Mouse (Mus musculus) lung, embryonic 15.5 days (tissue): ENCODE measurements around the gene Tchp. TPM values are rescaled to one million over a fixed set of nuclear protein-coding genes. Genes with fewer than 3 reads are reported as not detected.

Source experiments
- ATAC-seq: fragments of 200-750 bp; cut with Nextera tagmentation; 2 replicates; pipeline ENCODE4 v1.8.0; 2017; ENCODE audit warnings: moderate number of reproducible peaks, borderline replicate concordance; ENCODE audit not compliant: low FRiP score, low TSS enrichment; ENCODE audit errors: extremely low read depth
- H3K27ac ChIP-seq: fragments of 300-500 bp; sonication (generic); 2 replicates; pipeline ENCODE4 v1.5.1; 2015; ENCODE audit warnings: moderate library complexity, mild to moderate bottlenecking, inconsistent platforms
- H3K27me3 ChIP-seq: fragments of 300-500 bp; sonication (generic); 2 replicates; pipeline ENCODE4 v1.6.1; 2015; ENCODE audit warnings: inconsistent platforms
- H3K36me3 ChIP-seq: fragments of 300-500 bp; sonication (generic); 2 replicates; pipeline ENCODE4 v1.6.1; 2015; ENCODE audit warnings: inconsistent platforms
- H3K4me1 ChIP-seq: fragments of 300-500 bp; sonication (generic); 2 replicates; pipeline ENCODE4 v1.6.1; 2015; ENCODE audit warnings: inconsistent platforms
- H3K4me2 ChIP-seq: fragments of 300-500 bp; sonication (generic); 2 replicates; pipeline ENCODE4 v1.6.1; 2015; ENCODE audit warnings: inconsistent platforms, mild to moderate bottlenecking, moderate library complexity
- H3K4me3 ChIP-seq: fragments of 300-500 bp; sonication (generic); 2 replicates; pipeline ENCODE4 v1.5.1; 2015; ENCODE audit warnings: mild to moderate bottlenecking, inconsistent platforms
- H3K9ac ChIP-seq: fragments of 300-500 bp; sonication (generic); 2 replicates; pipeline ENCODE4 v1.6.1; 2015; ENCODE audit warnings: inconsistent platforms
- H3K9me3 ChIP-seq: fragments of 300-500 bp; sonication (generic); 2 replicates; pipeline ENCODE4 v1.6.1; 2016; ENCODE audit warnings: inconsistent platforms
- WGBS: fragments of 180-500 bp; shearing (Covaris S2); methylation state at CpG from one replicate; pipeline ENCODE4 v1.1.7; 2015; 5-methylcytosine and 5-hydroxymethylcytosine counted together
- polyA plus RNA-seq: library from polyadenylated mRNA; unstranded; fragments of >200 nt; fragmentation: Nextera tagmentation; extraction: Ambion mirVana; gene quantifications from 2 replicates; pipeline ENCODE4 v1.2.1, GENCODE M21; 2015

Gene Tchp
- polyA plus RNA-seq, 1 experiment from 2014 or later, result 12.8 TPM

DNA sequence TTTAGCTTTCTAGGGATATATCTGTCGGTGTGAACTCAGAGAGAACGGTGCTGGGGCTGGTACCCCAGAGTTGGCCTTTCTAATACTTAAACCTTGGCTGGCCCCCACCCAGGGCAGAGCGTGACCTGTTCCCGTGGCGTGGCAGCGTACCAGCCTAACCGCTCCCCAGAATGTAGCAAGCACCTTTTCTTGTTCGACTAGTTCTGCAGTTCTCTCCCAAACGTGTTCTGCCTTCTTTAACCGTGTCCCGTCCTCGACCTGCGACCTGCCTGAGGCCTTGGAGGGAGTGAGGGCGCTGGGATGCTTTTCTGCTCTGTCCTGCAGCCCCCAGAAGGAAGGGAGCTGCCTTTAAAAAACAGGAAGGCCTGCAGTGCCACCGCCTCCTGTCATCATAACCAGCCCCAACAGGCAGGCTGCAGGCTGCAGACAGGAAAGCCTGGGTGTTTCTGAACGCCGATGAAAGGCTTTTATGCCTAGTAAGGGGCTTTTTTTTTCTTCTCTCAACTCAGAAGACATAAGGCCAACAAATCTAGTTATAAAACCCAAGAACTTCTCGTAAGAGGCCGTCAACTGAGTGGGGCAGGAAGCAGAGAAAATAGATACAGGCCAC lies 26.8 kb upstream of the Tchp start:
- H3K27me3 ChIP-seq, result no peaks in the 10 kb centered on the region
- H3K36me3 ChIP-seq, result peaks cover 5% of the 10 kb centered on the region
- H3K4me3 ChIP-seq, result no peak overlapping the region
- H3K9me3 ChIP-seq, result no peaks in the 10 kb centered on the region
- H3K27ac ChIP-seq, result peak overlapping the region; percentile 70
- ATAC-seq, result no peak
- H3K4me2 ChIP-seq, result no peak overlapping the region
- H3K4me1 ChIP-seq, result peaks cover 23% of the 10 kb centered on the region
- WGBS, result 49% methylated on average over 19 of the region's 19 CpGs
- no peak overlapping the region for H3K9ac ChIP-seq

DNA sequence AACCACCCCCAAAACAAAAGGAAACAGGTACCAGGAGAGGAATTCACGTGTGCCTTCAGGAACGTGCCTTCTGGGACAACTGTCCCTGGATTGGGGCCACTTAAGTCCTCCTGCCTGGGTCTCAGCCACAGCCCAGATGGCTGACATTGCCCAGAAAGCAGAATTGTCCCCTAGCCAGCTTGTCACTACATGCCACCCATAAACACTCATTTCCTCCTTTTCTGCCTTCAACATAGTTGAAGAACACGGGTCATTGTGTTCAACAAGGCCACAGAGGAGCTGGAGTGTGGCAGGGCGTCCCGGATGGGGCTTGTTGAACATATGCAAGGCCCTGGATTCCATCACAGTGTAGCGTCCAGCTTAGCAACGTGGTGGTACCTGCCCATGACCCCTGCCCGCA lies 25.8 kb upstream of the Tchp start:
- Histone ChIP-seq H3K4me1 (peaks cover 23% of the 10 kb centered on the region), H3K9me3 (no peaks in the 10 kb centered on the region), H3K27me3 (no peaks in the 10 kb centered on the region), H3K9ac (no peak overlapping the region; the same call in 1 of the 2 replicates), H3K27ac (peak overlapping the region; percentile 70), H3K36me3 (peaks cover 5% of the 10 kb centered on the region; the same call in 1 of the 2 replicates), H3K4me3 (no peak overlapping the region), H3K4me2 (no peak overlapping the region)
- ATAC-seq, result no peak
- WGBS, result 66% methylated on average over 8 of the region's 8 CpGs

DNA sequence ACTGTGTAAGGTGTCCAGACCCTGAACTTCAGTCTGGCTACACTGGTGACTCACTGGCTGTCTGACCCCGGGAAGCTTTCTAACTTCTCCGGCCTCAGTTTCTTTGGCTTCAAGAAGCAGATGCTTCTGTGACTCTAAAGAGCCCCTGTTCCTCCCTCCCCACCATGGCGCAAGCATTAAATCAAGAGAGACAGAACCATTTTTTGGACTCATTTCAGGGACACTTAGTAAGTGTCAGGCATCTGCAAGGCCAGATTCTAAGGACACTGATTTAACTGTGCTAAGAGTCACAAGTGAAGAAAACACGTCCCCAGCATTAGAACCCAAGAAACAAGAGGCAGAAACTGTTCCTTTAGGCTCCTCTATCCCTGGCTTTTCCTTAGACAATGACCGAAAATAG lies 21.6 kb upstream of the Tchp start:
- no peaks in the 10 kb centered on the region for H3K36me3 ChIP-seq
- no peak overlapping the region for H3K27ac ChIP-seq
- no peak overlapping the region for H3K4me3 ChIP-seq
- no peak overlapping the region for H3K4me2 ChIP-seq
- no peaks in the 10 kb centered on the region for H3K27me3 ChIP-seq
- H3K4me1 ChIP-seq, result peaks cover 40% of the 10 kb centered on the region
- WGBS, result 81% methylated on average over 5 of the region's 5 CpGs
- H3K9me3 ChIP-seq, result no peaks in the 10 kb centered on the region
- H3K9ac ChIP-seq, result no peak overlapping the region
- ATAC-seq, result no peak

DNA sequence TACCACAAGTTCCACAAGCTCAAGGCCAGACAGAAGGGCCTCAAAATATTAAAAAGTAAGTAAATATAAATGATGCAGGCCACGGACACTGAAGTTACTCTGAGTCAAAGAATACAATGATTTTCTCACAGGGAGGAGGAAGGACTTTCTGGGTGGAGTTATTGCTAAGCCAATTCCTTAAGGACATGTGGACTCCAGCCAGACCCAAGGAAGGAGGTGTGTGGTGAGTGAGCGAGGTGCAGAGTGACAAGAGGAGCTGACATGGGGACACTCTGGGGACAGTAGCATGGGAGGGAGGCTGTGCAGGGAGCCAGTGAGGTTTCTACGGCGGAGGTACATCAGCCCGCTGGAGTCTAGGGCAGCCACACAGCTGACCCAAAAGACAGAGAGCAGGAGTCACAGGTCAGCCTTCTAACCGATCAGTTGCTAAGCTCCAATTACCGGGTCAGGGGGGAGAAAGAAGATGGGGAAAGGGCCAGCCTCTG lies 20.8 kb upstream of the Tchp start:
- Histone ChIP-seq H3K4me1 (peaks cover 38% of the 10 kb centered on the region), H3K27me3 (no peaks in the 10 kb centered on the region), H3K27ac (no peak overlapping the region), H3K9me3 (no peaks in the 10 kb centered on the region), H3K9ac (no peak overlapping the region), H3K36me3 (no peaks in the 10 kb centered on the region), H3K4me2 (no peak overlapping the region), H3K4me3 (no peak overlapping the region)
- no peak for ATAC-seq
- WGBS, result 54% methylated on average over 7 of the region's 7 CpGs

DNA sequence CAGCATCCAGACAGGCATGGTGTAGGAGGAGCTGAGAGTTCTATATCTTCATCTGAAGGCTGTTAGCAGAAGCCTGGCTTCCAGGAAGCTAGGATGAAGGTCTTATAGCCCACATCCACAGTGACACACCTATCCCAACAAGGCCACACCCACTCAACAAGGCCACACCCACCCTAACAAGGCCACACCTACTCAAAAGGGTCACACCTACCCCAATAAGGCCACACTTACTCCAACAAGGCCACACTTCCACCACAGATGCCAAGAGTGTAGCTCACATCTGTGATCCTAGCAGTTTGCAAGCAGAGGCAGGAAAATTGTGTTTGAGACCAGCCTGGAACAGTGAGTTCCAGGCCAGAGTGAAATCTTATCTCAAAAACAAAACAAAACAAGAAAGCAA lies 19.7 kb upstream of the Tchp start:
- H3K4me1 ChIP-seq, result peaks cover 33% of the 10 kb centered on the region
- no peak overlapping the region for H3K27ac ChIP-seq
- no peak overlapping the region for H3K4me2 ChIP-seq
- H3K27me3 ChIP-seq, result no peaks in the 10 kb centered on the region; the same call in 1 of the 2 replicates
- no peak overlapping the region for H3K9ac ChIP-seq
- H3K4me3 ChIP-seq, result no peak overlapping the region
- H3K9me3 ChIP-seq, result no peaks in the 10 kb centered on the region
- no peaks in the 10 kb centered on the region for H3K36me3 ChIP-seq
- ATAC-seq, result no peak

DNA sequence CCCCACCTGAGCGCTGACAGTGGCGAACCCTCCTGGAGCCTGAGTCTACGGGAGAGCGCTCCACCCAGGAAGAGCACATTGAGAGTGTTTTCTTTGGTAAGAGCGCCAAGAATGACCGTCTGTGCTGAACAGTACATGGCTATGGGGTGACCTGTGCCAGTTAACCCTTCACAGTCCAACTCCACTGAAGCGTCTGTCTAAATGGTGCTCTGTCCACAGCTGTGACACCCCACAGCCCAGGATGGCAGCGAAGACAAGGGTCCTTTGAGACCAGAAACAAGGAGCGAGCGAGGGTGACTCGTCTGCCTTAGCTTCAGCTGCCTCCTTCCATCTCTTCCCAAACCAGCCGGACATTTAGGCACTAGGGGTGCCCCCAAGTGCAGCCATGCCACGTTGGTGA lies 18.9 kb upstream of the Tchp start:
- no peaks in the 10 kb centered on the region for H3K36me3 ChIP-seq
- no peak overlapping the region for H3K4me2 ChIP-seq
- no peak for ATAC-seq

DNA sequence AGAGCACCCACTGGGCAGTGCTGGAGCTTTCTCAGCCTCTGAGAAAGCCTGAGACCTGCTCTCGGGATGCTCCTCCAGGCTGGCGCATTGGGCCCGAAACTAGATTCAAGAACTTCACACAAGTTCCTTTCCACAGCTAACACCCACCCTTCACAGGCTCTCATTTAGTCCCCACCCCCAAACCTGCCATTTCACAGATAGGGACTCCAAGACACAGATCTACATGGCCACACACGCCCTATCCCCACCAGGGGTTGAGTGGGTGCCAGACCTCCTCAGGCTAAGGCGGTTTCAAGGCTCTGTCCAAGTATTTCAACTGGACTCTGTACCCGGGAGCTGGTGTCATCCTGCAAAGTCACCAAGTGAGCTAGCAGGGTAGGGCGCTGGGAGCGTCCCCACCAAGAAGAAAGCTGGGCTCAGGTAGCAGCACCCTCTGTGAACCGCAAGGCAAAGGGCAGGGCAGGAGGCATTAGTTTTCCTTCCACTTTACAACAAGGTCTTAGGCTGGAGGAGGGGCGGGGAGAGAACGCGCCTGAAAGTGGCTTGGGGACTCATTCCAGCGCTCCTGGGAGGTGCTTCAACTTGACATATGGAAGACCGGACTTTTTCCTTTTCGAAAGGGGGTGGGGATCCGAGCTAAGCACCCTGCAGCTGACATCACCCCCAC lies 17.7 kb upstream of the Tchp start:
- Histone ChIP-seq H3K4me3 (peak overlapping the region; percentile 75), H3K4me2 (peak overlapping the region; percentile 86), H3K4me1 (peaks cover 33% of the 10 kb centered on the region), H3K27me3 (no peaks in the 10 kb centered on the region; the same call in 1 of the 2 replicates), H3K36me3 (no peaks in the 10 kb centered on the region), H3K27ac (peak overlapping the region; percentile 67), H3K9me3 (no peaks in the 10 kb centered on the region), H3K9ac (peak overlapping the region; percentile 83)
- no peak for ATAC-seq
- WGBS, result 16% methylated on average over 16 of the region's 16 CpGs

More for the DNA sequence above, 18.9 kb upstream of the Tchp start:
- no peaks in the 10 kb centered on the region; the same call in 1 of the 2 replicates for H3K27me3 ChIP-seq
- peaks cover 33% of the 10 kb centered on the region for H3K4me1 ChIP-seq
- H3K9me3 ChIP-seq, result no peaks in the 10 kb centered on the region
- H3K9ac ChIP-seq, result no peak overlapping the region
- H3K4me3 ChIP-seq, result no peak overlapping the region
- H3K27ac ChIP-seq, result no peak overlapping the region
- WGBS, result 73% methylated on average over 13 of the region's 13 CpGs

DNA sequence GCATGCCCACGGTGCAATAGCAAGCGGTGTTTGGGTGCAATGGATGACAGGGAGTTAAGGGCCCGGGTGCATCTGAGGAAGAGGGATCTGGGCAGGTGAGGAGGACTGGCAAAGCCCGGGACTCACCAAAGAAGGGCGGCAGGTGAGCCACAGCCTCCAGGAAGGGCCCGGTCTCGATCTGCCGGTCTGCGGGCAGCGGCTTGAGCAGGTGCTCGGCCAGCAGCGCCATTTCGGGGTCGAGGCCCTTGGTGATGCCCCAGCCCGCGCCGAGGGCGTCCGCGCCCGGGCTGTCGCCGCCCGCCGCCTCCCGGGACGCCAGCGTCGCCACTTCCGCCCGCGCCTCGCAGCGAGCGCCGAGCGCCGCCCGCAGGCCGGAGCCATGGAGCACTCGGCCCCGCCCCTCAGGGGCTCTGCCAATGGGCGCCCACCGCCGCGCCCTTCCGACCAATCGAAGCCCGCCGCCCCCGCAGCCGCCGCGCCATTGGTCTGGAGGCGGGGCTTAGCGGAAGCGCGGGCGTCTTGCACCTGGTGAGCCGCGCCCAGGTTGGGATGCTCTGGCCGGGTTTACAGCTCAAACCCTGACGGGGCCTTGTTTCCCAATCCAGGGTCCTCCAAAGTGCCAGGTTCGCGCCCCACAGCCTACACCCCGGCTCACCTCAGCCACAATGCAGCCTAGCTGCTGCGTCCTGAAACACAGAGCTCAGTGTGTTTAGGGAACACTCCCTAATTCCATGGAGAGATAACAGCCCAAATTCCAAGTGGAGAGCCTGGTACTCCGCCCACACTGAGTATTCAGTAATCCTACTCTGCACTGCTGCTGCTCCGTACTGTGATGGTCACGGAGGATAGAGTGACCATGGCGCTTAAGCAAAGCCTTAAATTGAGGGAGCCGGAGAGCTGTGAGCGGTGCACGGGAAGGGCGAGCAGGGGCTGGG lies 16.7 kb upstream of the Tchp start, which contains the start of gene Gltp:
Gene Gltp (minus strand): TSS at position 352 of the 935 bp plus-strand sequence.
- ATAC-seq, result peak; percentile 95
- H3K27ac ChIP-seq, result peak within 1 kb of the TSS; percentile 67
- H3K27me3 ChIP-seq, result no peaks in the 10 kb centered on the region; the same call in 1 of the 2 replicates
- no peaks in the 10 kb centered on the region for H3K36me3 ChIP-seq
- 3% methylated on average over 71 of the region's 75 CpGs for WGBS
- H3K9me3 ChIP-seq, result no peaks in the 10 kb centered on the region
- H3K4me1 ChIP-seq, result peaks cover 33% of the 10 kb centered on the region
- H3K4me3 ChIP-seq, result peak within 1 kb of the TSS; percentile 75
- peak within 1 kb of the TSS; percentile 83 for H3K9ac ChIP-seq
- peak within 1 kb of the TSS; percentile 86 for H3K4me2 ChIP-seq

DNA sequence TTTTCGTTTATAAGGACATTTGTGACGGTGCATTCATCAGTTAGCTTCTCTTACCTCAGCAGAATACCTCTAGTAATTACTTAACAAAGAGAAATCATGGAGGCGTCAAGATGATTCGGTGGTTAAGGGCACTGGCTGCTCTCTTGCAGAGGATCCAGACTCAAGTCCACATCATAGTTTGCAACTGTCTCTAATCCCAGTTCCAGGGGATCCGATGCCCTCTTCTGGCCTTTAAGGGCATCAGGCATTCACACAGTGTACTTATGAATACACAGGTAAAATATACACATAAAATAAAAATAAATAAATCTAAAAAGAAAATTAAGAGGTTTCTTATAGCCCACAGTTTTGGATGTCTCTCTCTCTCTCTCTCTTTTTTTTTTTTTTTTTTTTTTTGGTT lies 11.8 kb upstream of the Tchp start:
- H3K4me3 ChIP-seq, result no peak overlapping the region
- no peaks in the 10 kb centered on the region for H3K9me3 ChIP-seq
- H3K36me3 ChIP-seq, result no peaks in the 10 kb centered on the region
- no peak overlapping the region for H3K27ac ChIP-seq
- no peak overlapping the region for H3K9ac ChIP-seq
- H3K4me1 ChIP-seq, result peaks cover 5% of the 10 kb centered on the region
- H3K27me3 ChIP-seq, result no peaks in the 10 kb centered on the region; the same call in 1 of the 2 replicates
- H3K4me2 ChIP-seq, result no peak overlapping the region
- WGBS, result 60% methylated on average over 5 of the region's 5 CpGs
- ATAC-seq, result no peak

DNA sequence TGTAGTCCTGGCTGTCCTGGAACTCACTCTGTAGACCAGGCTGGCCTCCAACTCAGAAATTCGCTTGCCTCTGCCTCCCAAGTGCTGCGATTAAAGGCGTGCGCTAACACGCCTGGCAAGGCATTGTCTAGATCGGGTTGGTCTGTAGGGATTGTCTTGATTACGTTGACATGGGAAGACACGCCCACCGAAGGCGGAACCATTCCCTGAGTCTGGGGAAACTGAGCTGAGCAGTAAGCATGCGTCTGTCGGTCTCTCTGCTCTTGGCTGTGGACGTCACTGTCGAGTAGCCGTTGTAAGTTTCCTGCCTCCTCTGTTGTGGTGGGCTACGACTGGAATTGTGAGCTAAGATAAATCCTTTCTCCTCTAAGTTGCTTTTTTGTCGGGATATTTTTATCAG lies 10.6 kb upstream of the Tchp start:
- ATAC-seq, result no peak
- no peak overlapping the region for H3K27ac ChIP-seq
- WGBS, result 74% methylated on average over 17 of the region's 17 CpGs
- no peak overlapping the region for H3K4me3 ChIP-seq
- H3K9me3 ChIP-seq, result no peaks in the 10 kb centered on the region
- no peak overlapping the region for H3K9ac ChIP-seq
- H3K36me3 ChIP-seq, result no peaks in the 10 kb centered on the region
- H3K4me2 ChIP-seq, result no peak overlapping the region
- H3K27me3 ChIP-seq, result no peaks in the 10 kb centered on the region; the same call in 1 of the 2 replicates
- no peaks in the 10 kb centered on the region for H3K4me1 ChIP-seq

DNA sequence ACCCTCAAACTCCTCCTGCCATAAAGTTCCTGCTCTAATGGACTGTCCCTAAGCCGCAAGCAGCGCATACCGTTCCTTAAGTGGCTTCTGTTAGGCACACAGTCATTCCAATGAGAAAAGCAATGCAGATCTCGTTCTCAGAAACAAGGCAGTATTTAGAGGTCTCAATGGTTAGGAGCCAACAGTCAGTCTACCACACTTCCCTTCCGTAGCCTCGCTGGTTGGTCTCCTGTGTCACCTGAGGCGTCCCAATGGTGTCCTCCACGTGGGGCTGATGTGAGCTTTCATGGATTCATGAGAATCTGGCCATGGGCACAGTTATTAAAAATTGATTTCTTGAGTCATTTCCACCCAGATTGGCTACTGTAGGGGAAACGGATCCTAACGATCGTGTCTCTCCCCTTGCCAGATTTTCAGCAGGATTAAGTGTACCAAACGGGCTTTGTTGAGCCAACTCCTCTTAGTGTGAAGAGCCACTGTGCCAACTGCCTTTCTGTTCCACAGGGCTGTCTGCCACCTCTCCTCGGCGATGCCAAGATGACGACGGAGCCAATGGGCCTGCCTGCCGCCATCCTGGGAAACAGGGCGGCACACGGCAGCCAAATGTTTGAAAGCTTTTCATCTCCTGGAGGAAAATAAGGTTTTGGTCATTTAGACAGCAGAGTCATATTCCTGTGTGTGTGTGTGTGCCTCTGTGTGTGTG lies 9.4 kb upstream of the Tchp start:
- WGBS, result 85% methylated on average over 19 of the region's 19 CpGs
- no peaks in the 10 kb centered on the region for H3K36me3 ChIP-seq

More for the DNA sequence above, 9.4 kb upstream of the Tchp start:
- Histone ChIP-seq H3K4me1 (no peaks in the 10 kb centered on the region; the same call in 1 of the 2 replicates), H3K27me3 (no peaks in the 10 kb centered on the region; the same call in 1 of the 2 replicates), H3K9me3 (no peaks in the 10 kb centered on the region), H3K9ac (no peak overlapping the region), H3K27ac (no peak overlapping the region), H3K4me2 (no peak overlapping the region), H3K4me3 (no peak overlapping the region)
- ATAC-seq, result no peak
